Mouse (Mus musculus) thymus, adult 2 months (tissue): Measurements from ENCODE around the gene Pde4d.

Experiments used
- CTCF ChIP-seq: fragments of 200-500 bp; IDR thresholded peaks from 2 replicates; pipeline ENCODE4 v1.5.1; 2012; ENCODE audit warnings: mild to moderate bottlenecking, control low read depth, low read length, moderate library complexity, borderline replicate concordance; ENCODE audit not compliant: control insufficient read depth, poor library complexity, insufficient read depth; ENCODE audit errors: extremely low read depth
- POLR2A ChIP-seq: fragments of 200-500 bp; IDR thresholded peaks from 2 replicates; pipeline ENCODE4 v1.6.1; 2012; ENCODE audit warnings: mild to moderate bottlenecking, low read length, control low read depth, moderate library complexity; ENCODE audit not compliant: control insufficient read depth, poor library complexity, insufficient read depth; ENCODE audit errors: extremely low read depth

DNA sequence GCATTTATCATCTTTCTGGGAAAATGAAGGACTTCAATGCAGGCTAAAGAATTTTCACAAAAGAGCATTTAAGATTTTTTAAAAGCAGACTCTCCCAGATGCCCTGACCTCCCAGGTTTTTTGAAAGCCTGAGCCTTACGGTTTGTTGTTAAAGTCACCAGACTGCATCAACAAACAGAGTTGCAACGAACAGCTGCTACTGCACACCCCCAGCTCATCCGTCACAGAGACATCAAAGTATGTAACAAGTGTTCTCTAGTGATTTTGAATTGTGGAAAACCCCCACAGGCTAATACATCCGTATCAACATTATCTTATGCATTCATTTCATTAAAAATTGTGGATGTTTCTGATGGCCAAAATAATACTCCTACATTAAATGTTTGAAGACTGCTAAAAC is 841.2 kb downstream of the Pde4d start:
- TF ChIP-seq CTCF: no peak
- TF ChIP-seq POLR2A: no peak
